Mouse (Mus musculus) heart, adult 2 months (tissue): ENCODE measurements at regions not wholly inside any gene's neighbourhood (a gene's known extent, or its start where the extent isn't known, plus 50 kb on each side); places are given as distances from the start of the nearest gene placed in this dataset.

Experiments used
- DNase-seq, 2 experiments: peaks; one replicate each; pipeline ENCODE4 v3.0.0; 2021
- H3K27ac ChIP-seq: fragments of 200-600 bp; 2 replicates; pipeline ENCODE4 v1.8.1; 2022
- H3K27me3 ChIP-seq: fragments of 200-500 bp; 2 replicates; pipeline ENCODE4 v1.6.1; 2012; ENCODE audit warnings: mild to moderate bottlenecking, low read length, inconsistent platforms, mixed read lengths; ENCODE audit not compliant: control insufficient read depth, insufficient read depth
- H3K36me3 ChIP-seq: fragments of 200-500 bp; 2 replicates; pipeline ENCODE4 v1.6.1; 2012; ENCODE audit warnings: low read length, inconsistent platforms; ENCODE audit not compliant: control insufficient read depth, insufficient read depth
- H3K4me1 ChIP-seq: fragments of 200-500 bp; 2 replicates; pipeline ENCODE4 v1.6.1; 2011; ENCODE audit warnings: low read length; ENCODE audit not compliant: control insufficient read depth, insufficient read depth
- H3K4me3 ChIP-seq: fragments of 200-600 bp; 2 replicates; pipeline ENCODE4 v1.8.1; 2022
- H3K79me2 ChIP-seq: fragments of 200-500 bp; replicated peaks from 2 replicates; pipeline ENCODE4 v1.6.1; 2012; ENCODE audit warnings: mild to moderate bottlenecking, inconsistent platforms, low read length, moderate library complexity, mixed read lengths; ENCODE audit not compliant: control insufficient read depth, insufficient read depth
- H3K9ac ChIP-seq: fragments of 200-500 bp; 2 replicates; pipeline ENCODE4 v1.6.1; 2012; ENCODE audit warnings: low read depth, mild to moderate bottlenecking, control low read depth, inconsistent platforms, low read length, mixed read lengths
- CTCF ChIP-seq: fragments of 200-600 bp; IDR thresholded peaks from 2 replicates; pipeline ENCODE4 v1.8.1; 2022; ENCODE audit warnings: antibody characterized with exemption, mild to moderate bottlenecking, moderate library complexity
- EP300 ChIP-seq: fragments of 200-500 bp; IDR thresholded peaks from 2 replicates; pipeline ENCODE4 v1.6.1; 2011; ENCODE audit warnings: low read depth, low read length, control low read depth; ENCODE audit not compliant: insufficient read depth
- POLR2A ChIP-seq: fragments of 200-500 bp; IDR thresholded peaks from 2 replicates; pipeline ENCODE4 v1.6.1; 2011; ENCODE audit warnings: mild to moderate bottlenecking, low read depth, low read length, control low read depth; ENCODE audit not compliant: insufficient read depth
- WGBS: fragments of 180-500 bp; shearing (Covaris S2); methylation state at CpG from one replicate; pipeline ENCODE4 v1.1.7; 2018; 5-methylcytosine and 5-hydroxymethylcytosine counted together
- intact Hi-C: fragments of 180-260 bp; cut with DNase I; formaldehyde crosslinking; loops from one replicate; pipeline ENCODE4 v1.15.1; 2025

GRCm38 (mm10) chr16:92988416-92988815 is 162.5 kb upstream of the Runx1 start:
- Histone ChIP-seq H3K27me3 (no peaks in the 10 kb centered on the region), H3K4me3 (no peak overlapping the region), H3K27ac (no peak overlapping the region), H3K79me2 (no peaks in the 10 kb centered on the region), H3K9ac (no peak overlapping the region), H3K4me1 (no peaks in the 10 kb centered on the region), H3K36me3 (no peaks in the 10 kb centered on the region)
- no peak for TF ChIP-seq CTCF
- no peak for TF ChIP-seq EP300
- no peak for DNase-seq
- 60% methylated on average over 1 of the region's 1 CpGs for WGBS
- intact Hi-C loops = no loop called here

GRCm38 (mm10) chr16:92988000-92988399 is 162.1 kb upstream of the Runx1 start:
- no peak for TF ChIP-seq EP300
- TF ChIP-seq CTCF = peak; percentile 35
- intact Hi-C loops = no loop called here
- 84% methylated on average over 3 of the region's 3 CpGs for WGBS

DNA sequence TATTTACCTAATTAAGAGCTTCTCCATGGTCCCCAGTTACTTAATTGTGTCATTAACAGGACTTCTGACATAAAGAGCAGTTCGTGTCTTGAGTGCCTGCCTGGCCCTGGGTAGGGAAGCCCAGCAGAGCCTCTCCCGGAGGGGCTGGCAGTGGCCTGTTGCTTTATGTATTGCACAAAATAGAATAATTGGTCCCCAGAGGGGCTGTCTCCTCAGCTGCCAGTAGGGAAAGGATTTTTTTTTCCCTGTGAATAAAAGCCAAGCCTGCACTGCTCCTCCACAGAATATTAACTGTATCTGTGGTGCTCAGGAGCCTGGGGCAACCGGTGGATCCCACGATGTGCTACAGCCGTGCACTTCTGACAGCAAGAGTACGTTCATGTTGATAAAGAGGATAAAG is 159.8 kb upstream of the Runx1 start:
- Histone ChIP-seq H3K4me3 (no peak overlapping the region), H3K4me1 (no peaks in the 10 kb centered on the region), H3K9ac (no peak overlapping the region), H3K27ac (no peak overlapping the region), H3K27me3 (no peaks in the 10 kb centered on the region), H3K79me2 (no peaks in the 10 kb centered on the region), H3K36me3 (no peaks in the 10 kb centered on the region)
- no peak for DNase-seq
- TF ChIP-seq POLR2A (no peak), CTCF (no peak), EP300 (no peak)
- 59% methylated on average over 6 of the region's 6 CpGs for WGBS
- intact Hi-C loops = no loop called here

More at GRCm38 (mm10) chr16:92988000-92988399, 162.1 kb upstream of the Runx1 start:
- Histone ChIP-seq H3K27me3 (no peaks in the 10 kb centered on the region), H3K36me3 (no peaks in the 10 kb centered on the region), H3K4me3 (no peak overlapping the region), H3K9ac (no peak overlapping the region), H3K79me2 (no peaks in the 10 kb centered on the region), H3K4me1 (no peaks in the 10 kb centered on the region), H3K27ac (no peak overlapping the region)
- no peak for DNase-seq

DNA sequence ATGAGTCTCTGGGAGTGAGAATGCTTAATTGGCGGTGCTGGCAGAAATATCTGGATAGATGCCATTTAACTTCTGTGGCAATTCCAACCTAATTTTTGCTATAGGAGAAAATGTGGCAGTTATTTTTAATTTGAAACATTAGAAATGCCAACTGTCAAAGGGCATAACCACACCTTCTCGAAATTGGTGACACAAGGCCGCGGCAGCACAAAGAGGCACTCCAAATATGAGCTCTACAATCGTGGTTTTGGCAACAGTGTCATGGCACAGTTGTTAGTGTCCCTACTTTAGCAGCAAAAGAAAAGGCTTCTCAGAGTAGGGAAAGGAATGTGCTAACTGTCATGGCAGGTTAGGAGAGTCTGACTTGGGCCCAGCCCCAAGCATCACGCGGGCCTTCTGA is 157.0 kb upstream of the Runx1 start:
- no peak overlapping the region for H3K4me3 ChIP-seq
- no peaks in the 10 kb centered on the region for H3K79me2 ChIP-seq
- no peak for DNase-seq
- intact Hi-C loops = no loop called here
- 95% methylated on average over 7 of the region's 7 CpGs for WGBS
- TF ChIP-seq POLR2A = no peak
- TF ChIP-seq CTCF = no peak
- no peak for TF ChIP-seq EP300
- no peaks in the 10 kb centered on the region for H3K4me1 ChIP-seq
- no peak overlapping the region for H3K27ac ChIP-seq
- no peak overlapping the region for H3K9ac ChIP-seq
- H3K36me3 ChIP-seq = no peaks in the 10 kb centered on the region
- no peaks in the 10 kb centered on the region for H3K27me3 ChIP-seq

- H3K9ac ChIP-seq = no peak overlapping the region
- DNase-seq = no peak
- TF ChIP-seq CTCF (no peak), EP300 (no peak), POLR2A (no peak)
- intact Hi-C loops = no loop called here
- H3K4me3 ChIP-seq = no peak overlapping the region
- no peaks in the 10 kb centered on the region for H3K4me1 ChIP-seq
- no peaks in the 10 kb centered on the region for H3K79me2 ChIP-seq
- no peaks in the 10 kb centered on the region for H3K27me3 ChIP-seq
- no peaks in the 10 kb centered on the region for H3K36me3 ChIP-seq
- 69% methylated on average over 11 of the region's 11 CpGs for WGBS
- no peak overlapping the region for H3K27ac ChIP-seq
These were observed 153.8 kb upstream of the Runx1 start for GRCm38 (mm10) chr16:92979620-92980330.

DNA sequence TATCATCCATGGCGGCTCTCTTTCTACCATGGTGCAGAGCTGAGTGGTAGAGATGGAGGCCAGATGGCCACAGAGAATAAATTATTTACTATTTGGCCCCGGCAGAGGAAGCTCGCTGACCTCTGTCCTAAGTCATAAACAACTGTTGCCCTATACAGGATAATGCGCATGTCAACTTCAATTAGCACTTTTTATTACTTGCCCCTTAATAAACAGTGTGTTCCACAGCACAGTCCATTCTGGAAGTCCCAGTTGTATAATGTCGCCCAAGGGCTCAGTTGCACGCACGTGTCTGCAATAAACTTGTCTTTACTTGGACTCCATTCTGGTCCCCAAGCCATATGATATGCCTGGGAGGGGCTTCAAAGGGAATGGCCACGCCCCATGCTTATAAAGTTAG is 150.1 kb upstream of the Runx1 start:
- Histone ChIP-seq H3K4me3 (no peak overlapping the region), H3K36me3 (no peaks in the 10 kb centered on the region), H3K27me3 (no peaks in the 10 kb centered on the region), H3K9ac (no peak overlapping the region), H3K4me1 (no peaks in the 10 kb centered on the region), H3K27ac (no peak overlapping the region), H3K79me2 (no peaks in the 10 kb centered on the region)
- intact Hi-C loops = no loop called here
- TF ChIP-seq CTCF (no peak), EP300 (no peak), POLR2A (no peak)
- DNase-seq = no peak
- 92% methylated on average over 8 of the region's 8 CpGs for WGBS
